Mouse (Mus musculus) MEL (cell line): ENCODE results near the gene Crygc. TPM values are rescaled to one million over a fixed set of nuclear protein-coding genes. Genes with fewer than 3 reads are reported as not detected.

ENCODE experiments used
- DNase-seq: peaks from one replicate; pipeline ENCODE4 v3.0.0; 2011; ENCODE audit warnings: low read depth, low spot score
- H3K27ac ChIP-seq: 2 replicates; pipeline ENCODE4 v1.5.1; 2012; ENCODE audit warnings: low read depth, mild to moderate bottlenecking, control low read depth, low read length, moderate library complexity; ENCODE audit not compliant: control insufficient read depth
- H3K27me3 ChIP-seq, 2 experiments: fragments of 150-350 bp in 1 of 2; sonication (generic) in 1 of 2; 2 replicates each; pipeline ENCODE4 v1.6.1; 2012; ENCODE audit warnings: low read length in 2 of 2, mild to moderate bottlenecking in 2 of 2, improper control_type of control experiment in 1 of 2, moderate library complexity in 1 of 2; ENCODE audit not compliant: insufficient read depth in 2 of 2, control insufficient read depth in 1 of 2
- H3K36me3 ChIP-seq, 2 experiments: 2 replicates each; pipeline ENCODE4 v1.6.1; 2012 to 2014; ENCODE audit warnings: low read length in 2 of 2, improper control_type of control experiment in 1 of 2, inconsistent platforms in 1 of 2, mild to moderate bottlenecking in 1 of 2; ENCODE audit not compliant: insufficient read depth in 2 of 2, control insufficient read depth in 1 of 2
- H3K4me1 ChIP-seq, 2 experiments: fragments of 150-350 bp in 1 of 2; sonication (generic) in 1 of 2; 2 replicates each; pipeline ENCODE4 v1.6.1; 2012; ENCODE audit warnings: low read length in 2 of 2, improper control_type of control experiment in 1 of 2, mild to moderate bottlenecking in 1 of 2; ENCODE audit not compliant: insufficient read depth in 2 of 2, control insufficient read depth in 1 of 2
- H3K4me3 ChIP-seq, 2 experiments: fragments of 150-350 bp in 1 of 2; sonication (generic) in 1 of 2; 2 replicates each; pipeline ENCODE4 v1.5.1; 2012; ENCODE audit warnings: low read depth in 2 of 2, low read length in 2 of 2, mild to moderate bottlenecking in 2 of 2, moderate library complexity in 2 of 2, control low read depth in 1 of 2, improper control_type of control experiment in 1 of 2; ENCODE audit not compliant: control insufficient read depth in 1 of 2, insufficient read depth in 1 of 2
- H3K79me2 ChIP-seq: 2 replicates; pipeline ENCODE4 v1.6.1; 2012; ENCODE audit warnings: mild to moderate bottlenecking, low read length, moderate library complexity; ENCODE audit not compliant: control insufficient read depth, poor library complexity, insufficient read depth
- H3K9ac ChIP-seq: 2 replicates; pipeline ENCODE4 v1.6.1; 2012; ENCODE audit warnings: low read depth, mild to moderate bottlenecking, control low read depth, low read length, moderate library complexity; ENCODE audit not compliant: control insufficient read depth, poor library complexity, severe bottlenecking
- H3K9me3 ChIP-seq: fragments of 150-350 bp; sonication (generic); replicated peaks from 2 replicates; pipeline ENCODE4 v1.6.1; 2012; ENCODE audit warnings: mild to moderate bottlenecking, low read length, improper control_type of control experiment, moderate library complexity; ENCODE audit not compliant: insufficient read depth
- BHLHE40 ChIP-seq: IDR thresholded peaks from 2 replicates; pipeline ENCODE4 v1.6.1; 2012; ENCODE audit warnings: low read depth, mild to moderate bottlenecking, inconsistent platforms, low read length, improper control_type of control experiment, borderline replicate concordance
- CHD2 ChIP-seq: IDR thresholded peaks from 2 replicates; pipeline ENCODE4 v1.6.1; 2011; ENCODE audit warnings: low read length, improper control_type of control experiment
- CTCF ChIP-seq, 3 experiments: IDR thresholded peaks in 2 of 3; conservative IDR thresholded peaks in 1 of 3; 2 replicates each; pipeline ENCODE4 v1.5.1; 2011 to 2012; ENCODE audit warnings: low read length in 3 of 3, low read depth in 2 of 3, mild to moderate bottlenecking in 2 of 3, improper control_type of control experiment in 1 of 3, inconsistent platforms in 1 of 3, mixed read lengths in 1 of 3, moderate library complexity in 1 of 3; ENCODE audit not compliant: control insufficient read depth in 1 of 3, insufficient read depth in 1 of 3, poor library complexity in 1 of 3, severe bottlenecking in 1 of 3
- E2F4 ChIP-seq: IDR thresholded peaks from 2 replicates; pipeline ENCODE4 v1.6.1; 2011; ENCODE audit warnings: low read depth, low read length, improper control_type of control experiment, borderline replicate concordance
- ELF1 ChIP-seq: IDR thresholded peaks from 2 replicates; pipeline ENCODE4 v1.6.1; 2014; ENCODE audit warnings: low read depth, mild to moderate bottlenecking, inconsistent platforms, low read length, improper control_type of control experiment, moderate library complexity
- EP300 ChIP-seq, 2 experiments: IDR thresholded peaks; 2 replicates each; pipeline ENCODE4 v1.6.1; 2011; ENCODE audit warnings: improper control_type of control experiment in 2 of 2, low read length in 2 of 2, low read depth in 1 of 2, mild to moderate bottlenecking in 1 of 2
- GATA1 ChIP-seq: IDR thresholded peaks from 2 replicates; pipeline ENCODE4 v1.6.1; 2011; ENCODE audit warnings: low read depth, low read length, improper control_type of control experiment
- KAT2A ChIP-seq: conservative IDR thresholded peaks from 2 replicates; pipeline ENCODE4 v1.6.1; 2012; ENCODE audit warnings: low read depth, low read length, improper control_type of control experiment, inconsistent platforms
- MAFK ChIP-seq: IDR thresholded peaks from 2 replicates; pipeline ENCODE4 v1.6.1; 2011; ENCODE audit warnings: low read depth, mild to moderate bottlenecking, low read length, improper control_type of control experiment, borderline replicate concordance
- MXI1 ChIP-seq: IDR thresholded peaks from 2 replicates; pipeline ENCODE4 v1.6.1; 2011; ENCODE audit warnings: mild to moderate bottlenecking, low read depth, low read length, improper control_type of control experiment
- NRF1 ChIP-seq: IDR thresholded peaks from 2 replicates; pipeline ENCODE4 v1.6.1; 2014; ENCODE audit warnings: low read depth, mild to moderate bottlenecking, inconsistent platforms, low read length, improper control_type of control experiment, moderate library complexity; ENCODE audit not compliant: poor library complexity, insufficient read depth, severe bottlenecking
- POLR2A ChIP-seq, 2 experiments: IDR thresholded peaks; 2 replicates each; pipeline ENCODE4 v1.6.1; 2011 to 2012; ENCODE audit warnings: low read length in 2 of 2, mild to moderate bottlenecking in 2 of 2, control low read depth in 1 of 2, improper control_type of control experiment in 1 of 2, low read depth in 1 of 2, moderate library complexity in 1 of 2; ENCODE audit not compliant: control insufficient read depth in 1 of 2, insufficient read depth in 1 of 2, poor library complexity in 1 of 2
- POLR2AphosphoS5 ChIP-seq: IDR thresholded peaks from 2 replicates; pipeline ENCODE4 v1.6.1; 2012; ENCODE audit warnings: low read depth, borderline replicate concordance, mild to moderate bottlenecking, inconsistent platforms, low read length, moderate library complexity, mixed read lengths
- RAD21 ChIP-seq: IDR thresholded peaks from 2 replicates; pipeline ENCODE4 v1.6.1; 2011; ENCODE audit warnings: mild to moderate bottlenecking, low read depth, low read length, improper control_type of control experiment
- SMC3 ChIP-seq: IDR thresholded peaks from 2 replicates; pipeline ENCODE4 v1.6.1; 2011; ENCODE audit warnings: low read depth, low read length, improper control_type of control experiment
- TBP ChIP-seq: IDR thresholded peaks from 2 replicates; pipeline ENCODE4 v1.8.0; 2011; ENCODE audit warnings: low read depth, low read length, improper control_type of control experiment
- USF1 ChIP-seq: IDR thresholded peaks from 2 replicates; pipeline ENCODE4 v1.6.1; 2014; ENCODE audit warnings: low read depth, mild to moderate bottlenecking, inconsistent platforms, low read length, improper control_type of control experiment, moderate library complexity
- ZC3H11A ChIP-seq: IDR thresholded peaks from 2 replicates; pipeline ENCODE4 v1.6.1; 2012; ENCODE audit warnings: low read depth, mild to moderate bottlenecking, inconsistent platforms, low read length, improper control_type of control experiment
- ZMIZ1 ChIP-seq: IDR thresholded peaks from 2 replicates; pipeline ENCODE4 v1.6.1; 2012; ENCODE audit warnings: low read depth, mild to moderate bottlenecking, inconsistent platforms, low read length, improper control_type of control experiment, moderate library complexity
- polyA plus RNA-seq, 2 experiments: library from polyadenylated mRNA; stranded (reverse) in 1 of 2; unstranded in 1 of 2; fragments of >175 nt in 1 of 2; fragments of >200 nt in 1 of 2; gene quantifications; 2 replicates each; pipeline versions ENCODE4 v1.2.1 to v1.2.4; 2012; ENCODE audit warnings: low replicate concordance in 2 of 2, low read depth in 1 of 2; ENCODE audit not compliant: insufficient read length in 2 of 2, insufficient read depth in 1 of 2, missing spikeins in 1 of 2
- total RNA-seq: library from RNA; depleted of rRNA; stranded (reverse); fragments of 300-350 nt; gene quantifications from 2 replicates; pipeline ENCODE4 v1.2.3, GENCODE M21; 2012

Crygc gene
- total and polyA plus RNA-seq, 3 experiments: not detected

DNA sequence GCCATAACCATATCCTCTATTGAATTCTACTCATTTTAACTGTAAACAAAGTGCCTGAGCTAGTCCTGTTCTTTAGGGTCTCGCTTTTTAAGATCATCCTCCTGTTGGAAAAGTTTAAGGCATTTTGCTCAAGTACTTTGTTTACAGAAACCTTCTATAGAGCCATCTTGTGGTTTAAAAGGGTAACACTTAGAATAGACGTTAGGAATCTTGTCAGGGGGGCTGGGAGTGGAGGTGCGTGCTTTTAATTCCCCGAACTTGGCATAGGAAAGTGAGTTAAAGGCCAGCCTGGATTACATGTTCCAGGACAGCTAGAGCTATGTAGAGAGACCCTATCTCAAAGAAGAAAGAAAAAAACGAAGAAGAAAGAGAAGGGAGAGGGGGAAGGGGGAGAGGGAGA is 2.1 kb upstream of the Crygc start:
- no peak for TF ChIP-seq POLR2AphosphoS5
- TF ChIP-seq CTCF (IDR thresholded peaks at IDR 0.05 in 2 of 3, conservative IDR thresholded peaks at IDR 0.05 in 1 of 3; ENCODE audit: control insufficient read depth in 1 of 3, insufficient read depth in 1 of 3, low read depth in 2 of 3, low read length in 3 of 3, poor library complexity in 1 of 3, severe bottlenecking in 1 of 3): peak in 1 of 3 experiments; percentile 27; a peak in 2 of 6 replicates
- peak; percentile 25; the same call in 1 of the 2 replicates for TF ChIP-seq SMC3
- peak; percentile 8 for DNase-seq
- Histone ChIP-seq H3K27ac (no peak overlapping the region), H3K36me3 (no peaks in the 10 kb centered on the region), H3K79me2 (no peaks in the 10 kb centered on the region), H3K9me3 (no peaks in the 10 kb centered on the region), H3K9ac (no peak overlapping the region), H3K4me1 (no peaks in the 10 kb centered on the region), H3K4me3 (no peak overlapping the region), H3K27me3 (no peaks in the 10 kb centered on the region; a peak in 1 of 4 replicates)

DNA sequence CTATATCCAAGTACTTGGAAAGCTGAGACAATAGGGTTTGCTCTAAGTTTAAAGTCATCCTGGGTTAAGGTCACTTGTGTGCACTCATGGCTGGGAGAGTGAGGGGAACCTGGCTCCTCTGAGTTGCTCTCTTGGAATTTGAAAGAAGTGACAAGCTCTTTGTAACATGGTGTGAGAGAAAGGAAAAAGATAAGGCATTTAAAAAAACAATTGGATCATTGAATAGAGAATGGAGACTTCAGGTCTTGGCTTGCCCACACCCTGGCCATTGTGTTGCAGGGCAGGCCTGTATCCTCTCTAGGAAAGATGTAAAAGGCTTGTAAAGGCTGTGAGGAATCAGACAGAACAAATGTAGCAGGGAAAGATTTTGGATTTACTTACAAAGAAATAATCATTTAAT is 5.6 kb downstream of the Crygc start:
- H3K4me3 ChIP-seq: no peak overlapping the region
- H3K4me1 ChIP-seq: no peaks in the 10 kb centered on the region
- no peak overlapping the region for H3K9ac ChIP-seq
- TF ChIP-seq BHLHE40 (no peak), KAT2A (no peak), NRF1 (no peak), CTCF (IDR thresholded peaks at IDR 0.05 in 2 of 3, conservative IDR thresholded peaks at IDR 0.05 in 1 of 3; ENCODE audit: control insufficient read depth in 1 of 3, insufficient read depth in 1 of 3, low read depth in 2 of 3, low read length in 3 of 3, poor library complexity in 1 of 3, severe bottlenecking in 1 of 3) (no peak), CHD2 (no peak), USF1 (no peak), RAD21 (no peak), MXI1 (no peak), E2F4 (no peak), ELF1 (no peak), GATA1 (no peak), ZC3H11A (no peak), ZMIZ1 (no peak), TBP (no peak), POLR2AphosphoS5 (no peak), EP300 (IDR thresholded peaks at IDR 0.05; ENCODE audit: low read depth in 1 of 2, low read length in 2 of 2) (no peak), SMC3 (no peak), MAFK (no peak), POLR2A (IDR thresholded peaks at IDR 0.05; ENCODE audit: control insufficient read depth in 1 of 2, insufficient read depth in 1 of 2, low read depth in 1 of 2, low read length in 2 of 2, poor library complexity in 1 of 2) (no peak)
- no peaks in the 10 kb centered on the region for H3K79me2 ChIP-seq
- H3K27ac ChIP-seq: no peak overlapping the region
- no peaks in the 10 kb centered on the region for H3K27me3 ChIP-seq
- DNase-seq: no peak
- no peaks in the 10 kb centered on the region for H3K9me3 ChIP-seq
- H3K36me3 ChIP-seq: no peaks in the 10 kb centered on the region
